Mouse (Mus musculus) hindbrain, embryonic 10.5 days (tissue): Measurements from ENCODE around the gene Ccdc153. TPM values are rescaled to one million over a fixed set of nuclear protein-coding genes. Genes with fewer than 3 reads are reported as not detected.
A peak's percentile ranks its signal among the peaks of the same experiment; 100 is the strongest.

Source experiments
- DNase-seq: peaks from one replicate; pipeline ENCODE4 v3.0.0-alpha.2; 2017; ENCODE audit warnings: low spot score
- H3K27ac ChIP-seq: fragments of 300-500 bp; sonication (generic); 2 replicates; pipeline ENCODE4 v1.5.1; 2016; ENCODE audit warnings: mild to moderate bottlenecking, moderate library complexity
- H3K27me3 ChIP-seq: fragments of 300-500 bp; sonication (generic); 2 replicates; pipeline ENCODE4 v1.6.1; 2016; ENCODE audit warnings: mild to moderate bottlenecking; ENCODE audit not compliant: poor library complexity, insufficient read depth, severe bottlenecking
- H3K36me3 ChIP-seq: fragments of 300-500 bp; sonication (generic); 2 replicates; pipeline ENCODE4 v1.6.1; 2016; ENCODE audit warnings: mild to moderate bottlenecking, moderate library complexity
- H3K4me1 ChIP-seq: fragments of 300-500 bp; sonication (generic); replicated peaks from 2 replicates; pipeline ENCODE4 v1.6.1; 2016; ENCODE audit warnings: mild to moderate bottlenecking
- H3K4me3 ChIP-seq: fragments of 300-500 bp; sonication (generic); 2 replicates; pipeline ENCODE4 v1.5.1; 2016; ENCODE audit warnings: mild to moderate bottlenecking, moderate library complexity
- H3K9me3 ChIP-seq: fragments of 300-500 bp; sonication (generic); 2 replicates; pipeline ENCODE4 v1.6.1; 2016; ENCODE audit warnings: mild to moderate bottlenecking, moderate library complexity
- WGBS: fragments of 180-500 bp; shearing (Covaris S2); methylation state at CpG from one replicate; pipeline ENCODE4 v1.1.7; 2016; 5-methylcytosine and 5-hydroxymethylcytosine counted together
- polyA plus RNA-seq: library from polyadenylated mRNA; unstranded; fragments of >200 nt; fragmentation: Nextera tagmentation; extraction: Ambion mirVana; gene quantifications from 2 replicates; pipeline ENCODE4 v1.2.1, GENCODE M21; 2016

Ccdc153 gene
- polyA plus RNA-seq, 1 experiment from 2014 or later, result not detected

DNA sequence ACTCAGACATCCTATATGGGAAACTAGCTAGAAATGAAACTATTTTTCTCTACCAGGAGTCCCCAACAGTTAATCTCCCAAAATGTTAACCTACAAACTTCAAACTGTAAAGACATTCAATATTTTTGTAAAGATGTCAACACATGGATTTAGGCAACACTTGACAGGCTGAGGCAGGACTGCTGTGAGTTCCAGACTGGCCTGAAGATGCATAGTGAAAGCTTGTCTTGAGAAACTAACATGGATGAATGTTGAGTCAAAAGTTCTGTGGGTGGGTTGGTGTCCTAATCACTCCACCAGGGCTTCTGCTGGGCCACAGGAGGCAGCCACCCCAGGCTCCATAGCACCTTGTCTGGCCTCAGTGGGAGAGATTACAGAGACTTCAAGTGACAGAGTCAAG, 8.9 kb upstream of the Ccdc153 start:
- Histone ChIP-seq H3K27ac (no peak overlapping the region), H3K4me3 (peak overlapping the region; percentile 95), H3K27me3 (no peaks in the 10 kb centered on the region), H3K4me1 (peaks cover 31% of the 10 kb centered on the region), H3K36me3 (peaks cover 12% of the 10 kb centered on the region; the same call in 1 of the 2 replicates), H3K9me3 (no peaks in the 10 kb centered on the region)
- no peak for DNase-seq

DNA sequence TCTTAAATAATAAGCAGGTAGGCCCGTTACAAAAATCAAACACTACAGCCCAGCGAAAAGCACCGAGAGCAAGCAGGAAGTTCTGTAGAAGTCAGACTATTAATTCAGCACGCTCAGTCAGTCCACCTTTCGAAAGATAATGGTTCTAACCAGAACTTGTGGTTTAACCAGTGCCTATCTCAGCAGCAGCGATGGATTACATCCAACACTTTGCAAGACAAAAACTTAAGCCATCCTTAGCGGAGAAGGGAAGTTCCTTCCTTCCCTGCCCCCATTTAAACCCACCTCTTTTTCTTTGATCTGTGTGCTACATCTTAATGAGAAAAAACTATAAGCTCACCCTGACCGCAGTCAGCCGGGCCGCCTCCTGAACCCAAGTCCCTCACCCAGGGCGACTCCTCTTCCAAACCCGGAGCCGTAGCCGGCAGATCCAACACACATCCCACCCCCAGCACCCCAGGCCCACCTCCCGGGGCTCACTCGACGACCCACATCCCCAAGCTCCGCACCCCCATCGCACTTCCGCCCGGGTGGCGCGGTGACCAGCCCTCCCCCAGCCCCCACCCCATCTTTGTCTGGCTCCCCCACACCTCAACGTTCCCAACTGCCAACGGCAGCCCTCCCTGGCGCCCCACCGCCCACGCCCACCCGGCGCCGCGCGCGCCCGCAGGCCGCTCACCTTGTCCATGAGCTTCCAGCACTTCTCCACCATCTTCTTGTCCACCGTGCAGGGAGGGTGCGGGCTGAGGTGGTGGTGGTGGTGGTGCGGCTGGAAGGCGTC, 7.3 kb upstream of the Ccdc153 start:
- Histone ChIP-seq H3K4me3 (peak overlapping the region; percentile 95), H3K27me3 (no peaks in the 10 kb centered on the region)
- no peak for DNase-seq

DNA sequence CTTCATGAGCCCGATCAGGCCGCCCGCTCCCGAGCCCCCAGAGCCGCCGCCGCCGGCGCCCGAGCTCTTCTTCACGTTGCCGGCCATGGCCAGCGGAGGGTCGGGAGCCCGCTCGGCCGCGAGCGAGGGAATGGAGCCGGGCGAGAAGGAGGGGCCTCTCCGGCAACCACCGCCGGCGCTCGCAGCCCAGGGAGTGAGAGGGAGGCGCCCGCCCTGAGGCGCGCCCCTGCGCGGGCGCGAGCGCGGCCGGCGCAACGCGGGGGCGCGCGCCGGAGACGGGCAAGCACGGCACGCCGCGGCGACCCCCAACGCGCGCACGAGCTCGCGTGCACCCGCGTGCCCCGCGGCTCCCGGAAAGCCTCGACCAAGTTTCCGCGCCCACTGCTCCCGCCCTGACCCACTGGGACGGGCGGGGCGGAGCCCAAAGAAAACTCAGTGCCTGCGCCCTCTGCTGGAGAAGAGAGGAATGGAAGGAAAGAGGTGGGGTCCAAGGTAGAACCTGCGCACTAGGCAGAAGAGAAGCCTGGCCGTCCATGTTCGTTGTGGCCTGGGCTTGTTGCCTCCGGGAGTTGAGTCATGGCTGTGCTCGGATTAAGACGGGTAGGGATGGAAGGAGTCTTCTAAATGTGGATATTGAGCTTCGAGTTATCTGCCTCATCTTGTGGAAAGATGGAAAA, 6.5 kb upstream of the Ccdc153 start, which contains the start of gene Cbl:
TSS of gene Cbl (minus strand) at position 248 of the 677 bp plus-strand sequence.
- H3K27ac ChIP-seq, result peak within 1 kb of the TSS; percentile 98
- H3K4me1 ChIP-seq, result peaks cover 37% of the 10 kb centered on the region
- H3K36me3 ChIP-seq, result no peaks in the 10 kb centered on the region
- under 1% methylated on average over 71 of the region's 76 CpGs for WGBS
- DNase-seq, result peak; percentile 98
- no peaks in the 10 kb centered on the region for H3K27me3 ChIP-seq
- no peaks in the 10 kb centered on the region for H3K9me3 ChIP-seq
- peak within 1 kb of the TSS; percentile 95 for H3K4me3 ChIP-seq

More for the DNA sequence above, 7.3 kb upstream of the Ccdc153 start:
- WGBS, result 1% methylated on average over 40 of the region's 40 CpGs
- H3K27ac ChIP-seq, result peak overlapping the region; percentile 98
- peaks cover 37% of the 10 kb centered on the region for H3K4me1 ChIP-seq
- H3K9me3 ChIP-seq, result no peaks in the 10 kb centered on the region
- H3K36me3 ChIP-seq, result peaks cover 1% of the 10 kb centered on the region; the same call in 1 of the 2 replicates

- no peaks in the 10 kb centered on the region for H3K9me3 ChIP-seq
- no peaks in the 10 kb centered on the region for H3K27me3 ChIP-seq
- H3K4me1 ChIP-seq, result peaks cover 37% of the 10 kb centered on the region
- H3K4me3 ChIP-seq, result peak overlapping the region; percentile 95
- 26% methylated on average over 19 of the region's 19 CpGs for WGBS
- peak overlapping the region; percentile 98 for H3K27ac ChIP-seq
- no peak for DNase-seq
- no peaks in the 10 kb centered on the region for H3K36me3 ChIP-seq
These were observed 5.7 kb upstream of the Ccdc153 start for GRCm38 (mm10) chr9:44234479-44235427.

- peaks cover 47% of the 10 kb centered on the region for H3K4me1 ChIP-seq
- H3K27me3 ChIP-seq, result no peaks in the 10 kb centered on the region
- no peaks in the 10 kb centered on the region for H3K9me3 ChIP-seq
- H3K36me3 ChIP-seq, result no peaks in the 10 kb centered on the region
- WGBS, result 47% methylated on average over 4 of the region's 4 CpGs
- DNase-seq, result no peak
- H3K27ac ChIP-seq, result peak overlapping the region; percentile 70
- no peak overlapping the region for H3K4me3 ChIP-seq
These were observed 3.9 kb upstream of the Ccdc153 start for GRCm38 (mm10) chr9:44236601-44237000.

GRCm38 (mm10) chr9:44237128-44237527, 3.3 kb upstream of the Ccdc153 start:
- peaks cover 43% of the 10 kb centered on the region for H3K4me1 ChIP-seq
- WGBS, result 70% methylated on average over 4 of the region's 4 CpGs
- no peak overlapping the region for H3K4me3 ChIP-seq
- peak overlapping the region; percentile 70 for H3K27ac ChIP-seq
- no peaks in the 10 kb centered on the region for H3K36me3 ChIP-seq
- no peak for DNase-seq
- H3K27me3 ChIP-seq, result no peaks in the 10 kb centered on the region
- H3K9me3 ChIP-seq, result no peaks in the 10 kb centered on the region

- Histone ChIP-seq H3K4me1 (peaks cover 34% of the 10 kb centered on the region), H3K9me3 (no peaks in the 10 kb centered on the region), H3K27ac (no peak overlapping the region), H3K4me3 (no peak overlapping the region), H3K36me3 (no peaks in the 10 kb centered on the region), H3K27me3 (no peaks in the 10 kb centered on the region)
- DNase-seq, result no peak
- WGBS, result 81% methylated on average over 17 of the region's 17 CpGs
These were observed 1.8 kb upstream of the Ccdc153 start for GRCm38 (mm10) chr9:44238501-44239190.

- peak; percentile 60 for DNase-seq
- no peaks in the 10 kb centered on the region for H3K36me3 ChIP-seq
- 10% methylated on average over 5 of the region's 5 CpGs for WGBS
- H3K4me1 ChIP-seq, result peaks cover 30% of the 10 kb centered on the region
- no peaks in the 10 kb centered on the region for H3K9me3 ChIP-seq
- H3K27ac ChIP-seq, result no peak overlapping the region
- H3K4me3 ChIP-seq, result no peak overlapping the region
- no peaks in the 10 kb centered on the region for H3K27me3 ChIP-seq
These were observed 1.0 kb upstream of the Ccdc153 start for GRCm38 (mm10) chr9:44239447-44239846.

DNA sequence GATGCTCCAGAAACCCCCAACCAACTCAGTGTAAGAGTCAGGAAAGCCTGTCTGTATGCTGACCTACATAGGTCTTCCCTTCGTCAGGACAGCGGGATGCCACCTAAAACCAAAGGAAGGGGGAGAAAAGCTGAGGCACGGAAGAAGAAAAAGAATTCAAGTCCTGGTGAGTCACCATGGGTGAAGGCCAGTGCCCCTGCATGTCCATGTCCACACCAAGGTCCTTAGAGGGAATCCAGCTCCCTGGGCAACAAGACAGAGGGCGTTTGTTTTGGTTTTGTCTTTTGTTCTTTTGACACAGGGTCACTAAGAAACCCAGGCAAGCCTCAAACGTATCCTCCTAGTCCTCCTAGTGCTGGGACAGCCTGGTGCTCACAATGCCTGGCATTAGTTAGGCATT, 435 bp downstream of the Ccdc153 start:
- H3K9me3 ChIP-seq, result no peaks in the 10 kb centered on the region
- peaks cover 25% of the 10 kb centered on the region for H3K4me1 ChIP-seq
- no peaks in the 10 kb centered on the region for H3K27me3 ChIP-seq
- H3K27ac ChIP-seq, result no peak overlapping the region
- no peak overlapping the region for H3K4me3 ChIP-seq
- H3K36me3 ChIP-seq, result no peaks in the 10 kb centered on the region
- no peak for DNase-seq
- 43% methylated on average over 5 of the region's 5 CpGs for WGBS

- no peak for DNase-seq
- 73% methylated on average over 9 of the region's 9 CpGs for WGBS
These were observed 942 bp downstream of the Ccdc153 start for GRCm38 (mm10) chr9:44241418-44241817.

GRCm38 (mm10) chr9:44243621-44244020, 3.1 kb downstream of the Ccdc153 start:
- Histone ChIP-seq H3K9me3 (no peaks in the 10 kb centered on the region), H3K27me3 (peaks cover 1% of the 10 kb centered on the region; the same call in 1 of the 2 replicates), H3K27ac (no peak overlapping the region), H3K4me1 (peaks cover 12% of the 10 kb centered on the region), H3K36me3 (no peaks in the 10 kb centered on the region), H3K4me3 (no peak overlapping the region)
- DNase-seq, result no peak
- WGBS, result 64% methylated on average over 2 of the region's 2 CpGs

More at GRCm38 (mm10) chr9:44241418-44241817, 942 bp downstream of the Ccdc153 start:
- Histone ChIP-seq H3K27ac (no peak overlapping the region), H3K4me1 (peaks cover 20% of the 10 kb centered on the region), H3K36me3 (no peaks in the 10 kb centered on the region), H3K27me3 (no peaks in the 10 kb centered on the region), H3K4me3 (no peak overlapping the region), H3K9me3 (no peaks in the 10 kb centered on the region)

DNA sequence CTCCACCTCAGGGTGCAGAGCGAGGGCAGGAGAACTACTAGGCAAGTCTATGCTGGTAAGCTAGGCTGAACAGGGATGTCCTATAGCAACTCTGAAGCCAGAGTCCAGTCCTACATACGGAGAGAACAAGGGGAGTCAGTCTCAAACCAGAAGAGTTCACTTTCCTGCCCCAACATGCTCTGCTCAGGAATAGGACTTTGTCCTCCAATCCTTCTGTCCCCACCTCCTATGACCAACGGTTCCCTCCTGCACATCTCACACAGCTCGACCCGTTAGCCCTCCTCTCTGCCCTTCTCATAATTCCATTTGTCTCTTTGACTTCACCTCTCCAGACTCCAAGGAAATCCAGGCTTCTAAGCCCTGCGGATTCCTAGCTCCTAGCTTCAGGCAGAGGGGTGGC, 7.4 kb downstream of the Ccdc153 start:
- Histone ChIP-seq H3K36me3 (no peaks in the 10 kb centered on the region), H3K4me3 (no peak overlapping the region), H3K27ac (no peak overlapping the region), H3K4me1 (peaks cover 26% of the 10 kb centered on the region), H3K9me3 (no peaks in the 10 kb centered on the region), H3K27me3 (peaks cover 16% of the 10 kb centered on the region; the same call in 1 of the 2 replicates)
- no peak for DNase-seq
- WGBS, result 86% methylated on average over 6 of the region's 6 CpGs
